Mouse (Mus musculus): ENCODE data around the gene 5530401A14Rik.
A peak's percentile ranks its signal among the peaks of the same experiment; 100 is the strongest.

Gene 5530401A14Rik

GRCm38 (mm10) chr11:81860250-81860972 is at the start of gene 5530401A14Rik:
Gene 5530401A14Rik, plus strand, starts transcription at chr11:81860673.
- no peak for DNase-seq (ENCODE audit: low spot score in 2 of 2)

GRCm38 (mm10) chr11:81814816-81815215 is 45.7 kb upstream of the 5530401A14Rik start:
- DNase-seq (ENCODE audit: low spot score in 2 of 2), result peak in 1 of 2 experiments; percentile 34

GRCm38 (mm10) chr11:81816531-81816930 is 43.9 kb upstream of the 5530401A14Rik start:
- DNase-seq (ENCODE audit: low spot score in 2 of 2), result no peak

GRCm38 (mm10) chr11:81832381-81832780 is 28.1 kb upstream of the 5530401A14Rik start:
- no peak for DNase-seq (ENCODE audit: low spot score in 2 of 2)

GRCm38 (mm10) chr11:81838426-81838825 is 22.0 kb upstream of the 5530401A14Rik start:
- DNase-seq (ENCODE audit: low spot score in 2 of 2), result no peak

- DNase-seq (ENCODE audit: low spot score in 2 of 2), result no peak
Measured at GRCm38 (mm10) chr11:81841001-81841400, 19.5 kb upstream of the 5530401A14Rik start.

GRCm38 (mm10) chr11:81845010-81845685 is 15.3 kb upstream of the 5530401A14Rik start:
- DNase-seq (ENCODE audit: low spot score in 2 of 2), result no peak

- no peak for DNase-seq (ENCODE audit: low spot score in 2 of 2)
Measured at GRCm38 (mm10) chr11:81845686-81846036, 14.8 kb upstream of the 5530401A14Rik start.

GRCm38 (mm10) chr11:81847773-81848490 is 12.5 kb upstream of the 5530401A14Rik start:
- DNase-seq (ENCODE audit: low spot score in 2 of 2), result no peak

- peak in 1 of 2 experiments; percentile 13 for DNase-seq (ENCODE audit: low spot score in 2 of 2)
Measured at GRCm38 (mm10) chr11:81865661-81866382, 5.3 kb downstream of the 5530401A14Rik start.

- no peak for DNase-seq (ENCODE audit: low spot score in 2 of 2)
Measured at GRCm38 (mm10) chr11:81871506-81872213, 11.2 kb downstream of the 5530401A14Rik start.

GRCm38 (mm10) chr11:81896511-81896910 is 36.0 kb downstream of the 5530401A14Rik start:
- no peak for DNase-seq (ENCODE audit: low spot score in 2 of 2)

GRCm38 (mm10) chr11:81897547-81898354 is 37.3 kb downstream of the 5530401A14Rik start:
- DNase-seq (ENCODE audit: low spot score in 2 of 2), result peak in 1 of 2 experiments; percentile 20

GRCm38 (mm10) chr11:81902318-81902717 is 41.8 kb downstream of the 5530401A14Rik start:
- DNase-seq (ENCODE audit: low spot score in 2 of 2), result no peak

GRCm38 (mm10) chr11:81908760-81909159 is 48.3 kb downstream of the 5530401A14Rik start:
- no peak for DNase-seq (ENCODE audit: low spot score in 2 of 2)

- DNase-seq (ENCODE audit: low spot score in 2 of 2), result no peak
Measured at GRCm38 (mm10) chr11:81909397-81909894, 49.0 kb downstream of the 5530401A14Rik start.

- DNase-seq (ENCODE audit: low spot score in 2 of 2), result no peak
Measured at GRCm38 (mm10) chr11:81913071-81913470, 52.6 kb downstream of the 5530401A14Rik start.

- no peak for DNase-seq (ENCODE audit: low spot score in 2 of 2)
Measured at GRCm38 (mm10) chr11:81915501-81915900, 55.0 kb downstream of the 5530401A14Rik start.

- no peak for DNase-seq (ENCODE audit: low spot score in 2 of 2)
Measured at GRCm38 (mm10) chr11:81923096-81923495, 62.6 kb downstream of the 5530401A14Rik start.

GRCm38 (mm10) chr11:81923626-81924025 is 63.2 kb downstream of the 5530401A14Rik start:
- DNase-seq (ENCODE audit: low spot score in 2 of 2), result no peak

Measured in frontal cortex, postnatal 25 days (tissue).